Mouse (Mus musculus) brain, embryonic 14.5 days (tissue): ENCODE measurements around the gene Dlgap4. TPM values are rescaled to one million over a fixed set of nuclear protein-coding genes. Genes with fewer than 3 reads are reported as not detected.

Source experiments
- DNase-seq: peaks from one replicate; pipeline ENCODE4 v3.0.0-alpha.2; 2011; ENCODE audit warnings: low read depth
- CTCF ChIP-seq: fragments of 200-500 bp; IDR thresholded peaks from 2 replicates; pipeline ENCODE4 v1.5.1; 2012; ENCODE audit warnings: inconsistent platforms, mild to moderate bottlenecking, moderate library complexity, borderline replicate concordance; ENCODE audit not compliant: insufficient read depth, insufficient read length; ENCODE audit errors: extremely low read depth
- POLR2A ChIP-seq: fragments of 200-500 bp; IDR thresholded peaks from 2 replicates; pipeline ENCODE4 v1.6.1; 2012; ENCODE audit warnings: mild to moderate bottlenecking, inconsistent platforms, borderline replicate concordance; ENCODE audit not compliant: poor library complexity, insufficient read depth, insufficient read length, severe bottlenecking; ENCODE audit errors: extremely low read depth
- polyA plus RNA-seq: library from polyadenylated mRNA; depleted of rRNA; stranded (reverse); fragments of >200 nt; gene quantifications from 2 replicates; pipeline ENCODE4 v1.2.3, GENCODE M21; 2012

The Dlgap4 gene
- polyA plus RNA-seq, 1 experiment = 344 TPM

GRCm38 (mm10) chr2:156765593-156765992 is 152.1 kb downstream of the Dlgap4 start:
- TF ChIP-seq POLR2A (no peak), CTCF (no peak)
- DNase-seq = no peak

GRCm38 (mm10) chr2:156766227-156767019 is 152.9 kb downstream of the Dlgap4 start:
- peak; percentile 35 for DNase-seq
- TF ChIP-seq CTCF (no peak), POLR2A (no peak)

DNA sequence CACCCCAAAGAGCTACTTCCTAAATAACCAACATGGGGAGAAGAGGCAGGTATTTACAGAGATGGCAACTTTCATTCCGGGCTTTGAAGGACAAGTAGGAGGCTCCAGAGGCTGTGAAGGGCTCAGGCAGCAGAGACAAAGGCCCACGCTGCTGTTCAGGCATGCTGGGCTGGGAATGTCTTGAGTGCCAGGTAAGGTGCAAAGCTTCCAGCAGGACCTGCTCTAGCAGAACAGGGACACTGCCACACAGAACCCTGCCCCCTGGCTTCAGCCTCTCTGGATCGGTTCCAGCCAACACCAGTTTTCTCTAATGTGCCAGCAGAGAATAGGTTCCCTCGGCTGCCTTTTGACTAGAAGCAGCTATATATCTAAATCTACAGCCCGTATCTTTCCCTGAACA is 153.6 kb downstream of the Dlgap4 start:
- no peak for DNase-seq
- TF ChIP-seq CTCF = no peak
- no peak for TF ChIP-seq POLR2A

- DNase-seq = no peak
- TF ChIP-seq POLR2A = no peak
- TF ChIP-seq CTCF = no peak
Measured at GRCm38 (mm10) chr2:156769274-156769673, 155.8 kb downstream of the Dlgap4 start.

GRCm38 (mm10) chr2:156773470-156773869 is 160.0 kb downstream of the Dlgap4 start:
- no peak for TF ChIP-seq CTCF
- TF ChIP-seq POLR2A = no peak
- no peak for DNase-seq

DNA sequence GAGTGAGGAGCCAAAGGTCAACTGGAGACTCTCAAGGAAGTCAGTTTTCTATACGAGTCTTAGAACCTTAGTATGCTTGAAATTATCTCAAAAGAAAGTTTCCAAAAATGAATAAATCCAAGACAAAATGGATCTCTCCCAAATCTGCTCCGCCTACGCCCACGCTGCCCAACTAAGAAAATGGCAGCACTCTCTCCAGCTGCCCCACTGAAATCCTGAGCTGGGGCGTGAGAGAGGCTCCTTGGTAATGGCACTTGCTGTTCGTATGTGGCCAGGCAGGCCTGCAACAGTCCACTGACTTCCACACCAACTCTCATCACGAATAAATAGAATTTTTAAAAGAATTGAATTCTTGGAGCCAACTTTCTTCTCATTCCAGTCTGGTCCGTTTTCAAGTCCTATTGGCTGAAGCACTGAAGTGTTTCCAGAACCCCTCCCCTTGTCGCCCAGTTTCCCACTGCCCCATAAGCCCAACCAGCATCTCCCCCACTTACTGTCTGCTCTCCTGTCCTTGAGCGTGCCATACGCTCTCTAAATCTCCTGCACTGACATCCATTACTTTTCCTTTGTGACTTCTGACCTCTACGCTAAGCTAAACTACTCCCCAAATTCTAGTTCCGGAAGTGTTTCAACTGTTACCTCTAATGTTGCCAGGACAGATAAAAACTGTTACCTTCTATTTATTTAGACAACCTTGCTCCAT is 160.7 kb downstream of the Dlgap4 start:
- no peak for DNase-seq
- TF ChIP-seq CTCF (no peak), POLR2A (no peak)

- TF ChIP-seq POLR2A (no peak), CTCF (no peak)
- peak; percentile 90 for DNase-seq
Measured at GRCm38 (mm10) chr2:156774738-156775454, 161.4 kb downstream of the Dlgap4 start, which contains the start of gene Myl9. TSS of gene Myl9 (plus strand) at chr2:156775420.

GRCm38 (mm10) chr2:156775455-156776435 is 162.2 kb downstream of the Dlgap4 start:
- no peak for DNase-seq
- TF ChIP-seq CTCF = no peak
- no peak for TF ChIP-seq POLR2A

GRCm38 (mm10) chr2:156776907-156777306 is 163.4 kb downstream of the Dlgap4 start:
- no peak for DNase-seq
- TF ChIP-seq CTCF = no peak

DNA sequence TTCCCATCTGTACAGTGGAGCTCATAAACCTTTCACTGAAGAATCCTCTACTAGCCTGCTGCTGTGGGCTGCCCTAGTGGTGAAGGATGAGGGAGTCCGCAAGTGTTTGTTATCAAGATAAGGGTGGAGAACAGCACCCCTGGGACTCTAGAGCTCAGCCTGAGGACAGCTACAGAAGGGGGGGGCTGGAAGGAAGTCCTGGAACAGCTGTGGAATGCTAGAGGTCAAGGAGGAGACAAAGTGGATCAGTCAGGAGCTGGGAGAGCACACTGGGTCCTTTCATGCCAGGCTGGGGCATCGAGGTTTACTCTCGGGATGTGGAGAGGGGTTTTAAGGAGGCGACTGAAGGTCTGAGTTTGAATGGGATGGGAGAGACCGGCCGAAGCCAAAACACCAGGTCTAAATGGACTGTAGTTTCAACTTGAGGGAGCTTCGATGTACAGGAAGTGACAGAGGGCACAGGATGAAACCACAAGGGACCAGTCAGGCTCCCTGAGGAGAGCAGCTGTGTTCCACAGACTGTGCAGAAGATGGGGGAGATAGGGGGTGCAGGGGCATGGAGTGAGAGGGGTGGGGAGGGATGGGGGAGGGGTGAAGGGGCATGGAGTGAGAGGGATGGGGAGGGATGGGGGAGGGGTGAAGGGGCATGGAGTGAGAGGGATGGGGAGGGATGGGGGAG is 164.0 kb downstream of the Dlgap4 start:
- DNase-seq = no peak
- TF ChIP-seq POLR2A (no peak), CTCF (no peak)
